Comparison of ENCODE assay signal across 26 mouse cellular contexts in genomic region chr10:58418290-58418971, GRCm38 (mm10). TPM values are rescaled to one million over a fixed set of nuclear protein-coding genes. Genes with fewer than 3 reads are reported as not detected.
DNase-seq lines count a peak whose midpoint lies in the region; ATAC-seq and TF ChIP-seq lines count a peak whose summit lies in the region.
"Had no signal": no experiment of that assay in that cellular context is flagged by ENCODE, and none has a peak within 500 bp of the region (broad histone marks: within the 10 kb centered on the region; RNA-seq: fewer than 3 reads in every experiment).

No protein-coding gene starts in this region.

- no peak overlapping the region for H3K4me2 ChIP-seq in heart, embryonic 16.5 days (ENCODE audit: low read depth, low read length)
- H3K4me2 ChIP-seq in lung, postnatal 0 days (replicated peaks; ENCODE audit: low read depth, low read length) = no peak overlapping the region
- H3K4me2 ChIP-seq in forebrain, embryonic 15.5 days (replicated peaks) = no peak overlapping the region
- H3K4me2 ChIP-seq: forebrain, embryonic 13.5 days; heart, embryonic 12.5 days; intestine, embryonic 15.5 days; midbrain, embryonic 15.5 days; neural tube, embryonic 15.5 days had no signal

- H3K9ac ChIP-seq in heart, embryonic 16.5 days (ENCODE audit: low read length) = no peak overlapping the region
- H3K9ac ChIP-seq in lung, postnatal 0 days (replicated peaks; ENCODE audit: low read depth) = no peak overlapping the region
- H3K9ac ChIP-seq in forebrain, embryonic 15.5 days (replicated peaks) = no peak overlapping the region
- H3K9ac ChIP-seq: forebrain, embryonic 13.5 days; heart, embryonic 12.5 days; intestine, embryonic 15.5 days; liver, embryonic 14.5 days; midbrain, embryonic 15.5 days; neural tube, embryonic 15.5 days had no signal

- TF ChIP-seq EP300 in lung, postnatal 0 days (IDR thresholded peaks at IDR 0.05) = no peak

- no peak for ATAC-seq in heart, embryonic 16.5 days (replicated peaks; ENCODE audit: extremely low read depth, insufficient read depth, low FRiP score)
- ATAC-seq in lung, postnatal 0 days = no peak
- ATAC-seq in forebrain, embryonic 15.5 days (replicated peaks) = no peak
- ATAC-seq: forebrain, embryonic 13.5 days; hindbrain, postnatal 0 days; intestine, embryonic 15.5 days; midbrain, embryonic 15.5 days had no signal

- H3K4me3 ChIP-seq in heart, embryonic 16.5 days (ENCODE audit: low read length) = no peak overlapping the region
- H3K4me3 ChIP-seq in lung, postnatal 0 days (ENCODE audit: low read depth, low read length) = no peak overlapping the region
- no peak overlapping the region for H3K4me3 ChIP-seq in forebrain, embryonic 15.5 days
- H3K4me3 ChIP-seq: forebrain, embryonic 13.5 days; heart, embryonic 12.5 days; intestine, embryonic 15.5 days; layer of hippocampus, adult 2 months; midbrain, embryonic 10.5 days; midbrain, embryonic 15.5 days; neural tube, embryonic 15.5 days had no signal

- no peaks in the 10 kb centered on the region for H3K4me1 ChIP-seq in heart, embryonic 16.5 days (ENCODE audit: control insufficient read depth, insufficient read depth, low read length)
- no peaks in the 10 kb centered on the region for H3K4me1 ChIP-seq in lung, postnatal 0 days (ENCODE audit: insufficient read depth, low read depth, low read length)
- no peaks in the 10 kb centered on the region for H3K4me1 ChIP-seq in forebrain, embryonic 15.5 days
- H3K4me1 ChIP-seq: forebrain, embryonic 13.5 days; heart, embryonic 12.5 days; intestine, embryonic 15.5 days; midbrain, embryonic 10.5 days; midbrain, embryonic 15.5 days; neural tube, embryonic 15.5 days had no signal

- TF ChIP-seq CTCF in lung, postnatal 0 days (IDR thresholded peaks at IDR 0.05) = no peak

- WGBS in heart, embryonic 16.5 days = 84% methylated on average over 10 of the region's 10 CpGs
- 80% methylated on average over 10 of the region's 10 CpGs for WGBS in lung, postnatal 0 days
- WGBS in forebrain, embryonic 15.5 days = 81% methylated on average over 10 of the region's 10 CpGs

- H3K27me3 ChIP-seq in heart, embryonic 16.5 days (ENCODE audit: control insufficient read depth, insufficient read depth, low read length) = no peaks in the 10 kb centered on the region
- H3K27me3 ChIP-seq in lung, postnatal 0 days (replicated peaks; ENCODE audit: insufficient read depth, low read length) = no peaks in the 10 kb centered on the region
- H3K27me3 ChIP-seq in forebrain, embryonic 15.5 days = no peaks in the 10 kb centered on the region
- H3K27me3 ChIP-seq: forebrain, embryonic 13.5 days; heart, embryonic 12.5 days; intestine, embryonic 15.5 days; midbrain, embryonic 15.5 days; neural tube, embryonic 15.5 days had no signal

- no peak for DNase-seq in heart, postnatal 4 days
- DNase-seq in lung, postnatal 0 days (ENCODE audit: low spot score) = no peak
- no peak for DNase-seq in lung, postnatal 14 days
- DNase-seq in lung, postnatal 10 days = peak; percentile 18
- DNase-seq: adrenal gland, postnatal 10 days; cerebellum, adult 8-10 months; cerebellum, postnatal 25 days; gastrocnemius, postnatal 10 days; heart, postnatal 14 days; kidney, adult 2 months; kidney, postnatal 36 days; left cerebral cortex, postnatal 4 days; retina, postnatal 1 day; right cerebral cortex, postnatal 14 days had no signal

- H3K36me3 ChIP-seq in heart, embryonic 16.5 days (ENCODE audit: control insufficient read depth, insufficient read depth) = peaks cover 56% of the 10 kb centered on the region
- peaks cover 33% of the 10 kb centered on the region for H3K36me3 ChIP-seq in lung, postnatal 0 days (ENCODE audit: insufficient read depth, low read length)
- peaks cover 38% of the 10 kb centered on the region for H3K36me3 ChIP-seq in forebrain, embryonic 15.5 days

- H3K27ac ChIP-seq in heart, embryonic 16.5 days (ENCODE audit: low read length) = peak overlapping the region; percentile 10; the same call in 1 of the 2 replicates
- H3K27ac ChIP-seq in lung, postnatal 0 days (ENCODE audit: low read length) = peak overlapping the region; percentile 47; the same call in 1 of the 2 replicates
- H3K27ac ChIP-seq in forebrain, embryonic 15.5 days (replicated peaks) = no peak overlapping the region
- H3K27ac ChIP-seq: forebrain, embryonic 13.5 days; hindbrain, postnatal 0 days; intestine, embryonic 15.5 days; layer of hippocampus, adult 2 months; liver, embryonic 14.5 days; midbrain, embryonic 10.5 days; midbrain, embryonic 15.5 days; neural tube, embryonic 15.5 days had no signal

- H3K9me3 ChIP-seq in heart, embryonic 16.5 days (replicated peaks; ENCODE audit: control insufficient read depth, low read length) = no peaks in the 10 kb centered on the region
- no peaks in the 10 kb centered on the region for H3K9me3 ChIP-seq in lung, postnatal 0 days (ENCODE audit: low read length)
- no peaks in the 10 kb centered on the region for H3K9me3 ChIP-seq in forebrain, embryonic 15.5 days
- H3K9me3 ChIP-seq: forebrain, embryonic 13.5 days; G1E; heart, embryonic 12.5 days; intestine, embryonic 15.5 days; midbrain, embryonic 10.5 days; midbrain, embryonic 15.5 days; neural tube, embryonic 15.5 days had no signal

RNA-seq across cellular contexts. Expression of gene Ranbp2, which starts 28.3 kb away (rescaled TPM):
- 14.0 and 15.4 TPM in 2 replicates for polyA plus RNA-seq in heart, embryonic 16.5 days (2015; fragmentation: Nextera tagmentation; extraction: Ambion mirVana)
- 10 to 100 TPM; 67.4 to 67.5 TPM for total RNA-seq in heart, postnatal 4 days (2021)
- polyA plus RNA-seq in lung, postnatal 0 days (2015; fragmentation: Nextera tagmentation; extraction: Ambion mirVana) = 12.6 and 15.3 TPM in 2 replicates
- polyA plus RNA-seq in forebrain, embryonic 15.5 days (2015; fragmentation: Nextera tagmentation; extraction: Ambion mirVana) = 19.7 and 21.5 TPM in 2 replicates
